Mouse (Mus musculus): ENCODE data around the gene Pradc1. TPM values are rescaled to one million over a fixed set of nuclear protein-coding genes. Genes with fewer than 3 reads are reported as not detected.

Pradc1 gene
- polyA plus RNA-seq, 1 experiment from 2014 or later, result 31.4 TPM

Other genes with a start within 250 kb of the Pradc1 start
- 8.3 and 10.2 TPM in 2 replicates for gene Sfxn5, start 118.5 kb downstream of the Pradc1 start, polyA plus RNA-seq (2016; fragmentation: Nextera tagmentation; extraction: Ambion mirVana)
- 9.8 and 11.4 TPM in 2 replicates for gene Rab11fip5, start 77.3 kb downstream of the Pradc1 start, polyA plus RNA-seq (2016; fragmentation: Nextera tagmentation; extraction: Ambion mirVana)
- not detected in 2 replicates for gene Noto, start 28.1 kb downstream of the Pradc1 start, polyA plus RNA-seq (2016; fragmentation: Nextera tagmentation; extraction: Ambion mirVana)
- 65.2 and 66.2 TPM in 2 replicates for gene Smyd5, start 20.0 kb downstream of the Pradc1 start, polyA plus RNA-seq (2016; fragmentation: Nextera tagmentation; extraction: Ambion mirVana)
- gene Cct7, start 456 bp downstream of the Pradc1 start, polyA plus RNA-seq (2016; fragmentation: Nextera tagmentation; extraction: Ambion mirVana), result 557 and 572 TPM in 2 replicates
- gene Fbxo41, start 51.0 kb upstream of the Pradc1 start, polyA plus RNA-seq (2016; fragmentation: Nextera tagmentation; extraction: Ambion mirVana), result 1.9 and 2.0 TPM in 2 replicates
- gene Egr4, start 61.6 kb upstream of the Pradc1 start, polyA plus RNA-seq (2016; fragmentation: Nextera tagmentation; extraction: Ambion mirVana), result not detected in 2 replicates
- 9.0 and 10.3 TPM in 2 replicates for gene Alms1, start 135.6 kb upstream of the Pradc1 start, polyA plus RNA-seq (2016; fragmentation: Nextera tagmentation; extraction: Ambion mirVana)

Measured in limb, embryonic 12.5 days (tissue).